Mouse (Mus musculus): ENCODE measurements at regions not wholly inside any gene's neighbourhood (a gene's known extent, or its start where the extent isn't known, plus 50 kb on each side); places are given as distances from the start of the nearest gene placed in this dataset.

GRCm38 (mm10) chr10:117554533-117554932, 74.8 kb upstream of the Cpm start:
- TF ChIP-seq EP300 (IDR thresholded peaks at IDR 0.05; ENCODE audit: low read depth) = no peak
- TF ChIP-seq CTCF (IDR thresholded peaks at IDR 0.05; ENCODE audit: low read depth) = no peak
- Histone ChIP-seq H3K4me1 (ENCODE audit: insufficient read depth) (0 out of 2 replicates have a peak, but pooled peaks cover 6% of the 10 kb centered on the region), H3K9me3 (ENCODE audit: low read length) (peaks cover 2% of the 10 kb centered on the region; the same call in 1 of the 2 replicates), H3K4me2 (ENCODE audit: low read depth, low read length) (no peak overlapping the region), H3K27ac (ENCODE audit: low read depth) (no peak overlapping the region), H3K27me3 (ENCODE audit: insufficient read depth, low read length) (no peaks in the 10 kb centered on the region), H3K4me3 (ENCODE audit: low read depth, low read length) (no peak overlapping the region), H3K9ac (replicated peaks) (no peak overlapping the region), H3K36me3 (replicated peaks; ENCODE audit: insufficient read depth, low read length) (no peaks in the 10 kb centered on the region)
- DNase-seq = no peak
- no peak for ATAC-seq
- WGBS (ENCODE audit: insufficient replicate concordance) = 50% methylated on average over 6 of the region's 6 CpGs

- Histone ChIP-seq H3K27ac (ENCODE audit: low read depth) (no peak overlapping the region), H3K4me3 (ENCODE audit: low read depth, low read length) (no peak overlapping the region), H3K36me3 (replicated peaks; ENCODE audit: insufficient read depth, low read length) (no peaks in the 10 kb centered on the region), H3K4me2 (ENCODE audit: low read depth, low read length) (no peak overlapping the region), H3K4me1 (ENCODE audit: insufficient read depth) (0 out of 2 replicates have a peak, but pooled peaks cover 6% of the 10 kb centered on the region), H3K9me3 (ENCODE audit: low read length) (peaks cover 2% of the 10 kb centered on the region; the same call in 1 of the 2 replicates), H3K27me3 (ENCODE audit: insufficient read depth, low read length) (no peaks in the 10 kb centered on the region), H3K9ac (replicated peaks) (no peak overlapping the region)
- whole genome bisulfite sequencing (ENCODE audit: insufficient replicate concordance) = 82% methylated on average over 15 of the region's 15 CpGs
- ATAC-seq = no peak
- TF ChIP-seq EP300 (IDR thresholded peaks at IDR 0.05; ENCODE audit: low read depth) = no peak
- no peak for TF ChIP-seq CTCF (IDR thresholded peaks at IDR 0.05; ENCODE audit: low read depth)
- no peak for DNase-seq
These were observed 75.8 kb upstream of the Cpm start for GRCm38 (mm10) chr10:117553211-117554186.

DNA sequence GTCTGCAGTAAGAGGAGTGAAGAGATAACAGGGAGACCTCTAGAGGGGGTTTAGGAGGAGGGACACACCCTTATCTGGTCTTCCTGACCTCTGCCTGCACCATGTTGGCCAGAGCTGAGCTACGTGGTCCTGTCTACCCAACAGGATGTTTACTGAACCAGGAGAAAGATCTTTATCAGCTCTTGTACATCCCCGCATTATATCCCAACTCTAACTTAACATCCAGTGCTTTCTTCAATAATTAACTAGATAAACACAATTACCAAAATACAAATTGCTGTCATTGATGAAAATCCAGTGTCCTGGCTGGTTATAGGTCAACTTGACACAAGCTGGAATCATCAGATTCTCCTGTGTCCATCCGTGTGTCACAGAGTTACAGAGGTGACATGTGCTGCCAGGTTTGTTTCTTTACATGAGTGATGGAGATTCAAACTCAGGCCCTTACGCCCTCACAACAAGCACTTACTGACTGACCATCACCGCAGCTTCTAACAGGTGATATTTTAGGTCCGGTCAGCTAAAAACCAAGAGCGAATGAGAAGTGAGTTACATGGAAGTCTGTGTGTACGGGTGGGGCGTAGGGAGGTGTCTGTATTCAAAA, 77.1 kb upstream of the Cpm start:
- 0 out of 2 replicates have a peak, but pooled peaks cover 6% of the 10 kb centered on the region for H3K4me1 ChIP-seq (ENCODE audit: insufficient read depth)
- DNase-seq = no peak
- WGBS (ENCODE audit: insufficient replicate concordance) = 80% methylated on average over 9 of the region's 9 CpGs

GRCm38 (mm10) chr10:117551234-117552048, 77.9 kb upstream of the Cpm start:
- Histone ChIP-seq H3K9me3 (ENCODE audit: low read length) (peaks cover 2% of the 10 kb centered on the region; the same call in 1 of the 2 replicates), H3K27me3 (ENCODE audit: insufficient read depth, low read length) (no peaks in the 10 kb centered on the region), H3K9ac (replicated peaks) (no peak overlapping the region), H3K36me3 (replicated peaks; ENCODE audit: insufficient read depth, low read length) (no peaks in the 10 kb centered on the region), H3K4me3 (ENCODE audit: low read depth, low read length) (no peak overlapping the region), H3K27ac (ENCODE audit: low read depth) (no peak overlapping the region), H3K4me2 (ENCODE audit: low read depth, low read length) (no peak overlapping the region), H3K4me1 (ENCODE audit: insufficient read depth) (0 out of 2 replicates have a peak, but pooled peaks cover 3% of the 10 kb centered on the region)
- TF ChIP-seq EP300 (IDR thresholded peaks at IDR 0.05; ENCODE audit: low read depth) = no peak
- TF ChIP-seq CTCF (IDR thresholded peaks at IDR 0.05; ENCODE audit: low read depth) = no peak
- WGBS (ENCODE audit: insufficient replicate concordance) = 74% methylated on average over 13 of the region's 13 CpGs
- ATAC-seq (no peak), DNase-seq (no peak)

More for the DNA sequence above, 77.1 kb upstream of the Cpm start:
- no peak for TF ChIP-seq CTCF (IDR thresholded peaks at IDR 0.05; ENCODE audit: low read depth)
- no peak for TF ChIP-seq EP300 (IDR thresholded peaks at IDR 0.05; ENCODE audit: low read depth)
- ATAC-seq = no peak
- Histone ChIP-seq H3K4me2 (ENCODE audit: low read depth, low read length) (no peak overlapping the region), H3K36me3 (replicated peaks; ENCODE audit: insufficient read depth, low read length) (no peaks in the 10 kb centered on the region), H3K9ac (replicated peaks) (no peak overlapping the region), H3K4me3 (ENCODE audit: low read depth, low read length) (no peak overlapping the region), H3K9me3 (ENCODE audit: low read length) (peaks cover 2% of the 10 kb centered on the region; the same call in 1 of the 2 replicates), H3K27me3 (ENCODE audit: insufficient read depth, low read length) (no peaks in the 10 kb centered on the region), H3K27ac (ENCODE audit: low read depth) (no peak overlapping the region)

DNA sequence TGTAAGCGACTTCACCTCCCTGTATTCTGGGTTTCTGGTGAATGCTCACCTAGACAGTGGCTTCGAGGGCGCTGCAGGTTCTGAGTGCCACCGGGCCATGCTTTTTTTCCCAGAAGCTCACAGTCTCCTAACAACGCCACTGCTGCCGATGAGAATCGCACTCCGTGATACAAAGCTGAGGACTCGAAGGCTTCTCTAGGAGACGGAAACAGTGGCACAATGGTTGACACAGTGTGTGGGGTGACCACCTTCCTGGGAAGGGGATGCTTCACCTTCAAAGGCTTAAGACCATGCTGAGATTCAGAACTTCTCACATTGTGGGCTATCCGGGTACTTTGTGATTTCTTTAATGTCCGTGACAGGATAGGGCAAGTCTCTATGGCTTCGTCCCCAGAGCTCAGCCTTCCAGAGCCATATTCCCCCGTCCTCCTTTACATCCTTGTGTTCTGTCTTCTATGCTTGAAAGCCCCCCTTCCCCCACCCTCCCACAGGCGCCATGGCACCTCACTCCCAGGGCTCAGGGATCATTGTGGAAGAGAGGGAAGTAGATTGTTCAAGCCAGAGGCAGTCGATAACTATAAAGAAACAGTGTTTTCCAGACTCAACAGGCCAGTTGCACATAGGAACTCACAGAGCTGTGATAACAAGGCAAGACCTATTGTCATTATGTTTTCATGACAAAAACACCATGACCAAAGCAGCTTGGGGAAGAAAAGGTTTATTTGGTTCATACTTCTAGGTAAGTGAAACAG, 79.3 kb upstream of the Cpm start:
- H3K27me3 ChIP-seq (ENCODE audit: insufficient read depth, low read length) = no peaks in the 10 kb centered on the region
- no peak for DNase-seq
- H3K4me3 ChIP-seq (ENCODE audit: low read depth, low read length) = no peak overlapping the region
- H3K4me1 ChIP-seq (ENCODE audit: insufficient read depth) = no peaks in the 10 kb centered on the region
- no peak overlapping the region for H3K4me2 ChIP-seq (ENCODE audit: low read depth, low read length)
- 84% methylated on average over 16 of the region's 16 CpGs for WGBS (ENCODE audit: insufficient replicate concordance)
- H3K9ac ChIP-seq (replicated peaks) = no peak overlapping the region
- no peak for ATAC-seq
- peaks cover 2% of the 10 kb centered on the region; the same call in 1 of the 2 replicates for H3K9me3 ChIP-seq (ENCODE audit: low read length)
- H3K36me3 ChIP-seq (replicated peaks; ENCODE audit: insufficient read depth, low read length) = no peaks in the 10 kb centered on the region
- no peak overlapping the region for H3K27ac ChIP-seq (ENCODE audit: low read depth)
- TF ChIP-seq CTCF (IDR thresholded peaks at IDR 0.05; ENCODE audit: low read depth) (no peak), EP300 (IDR thresholded peaks at IDR 0.05; ENCODE audit: low read depth) (no peak)
